Mouse (Mus musculus) urinary bladder, postnatal 10 days (tissue): ENCODE data around the gene Fgd3.

Experiments used
- DNase-seq: peaks from one replicate; pipeline ENCODE4 v3.0.0; 2022; ENCODE audit warnings: low spot score

The Fgd3 gene

GRCm38 (mm10) chr13:49248467-49248862, 71.6 kb downstream of the Fgd3 start, which contains the start of gene Susd3:
TSS of gene Susd3 (minus strand) at chr13:49248706.
- no peak for DNase-seq

- no peak for DNase-seq
Measured at GRCm38 (mm10) chr13:49247740-49248466, 72.2 kb downstream of the Fgd3 start.

GRCm38 (mm10) chr13:49247232-49247739, 72.8 kb downstream of the Fgd3 start:
- DNase-seq = no peak

GRCm38 (mm10) chr13:49246626-49247025, 73.5 kb downstream of the Fgd3 start:
- DNase-seq = no peak

- DNase-seq = no peak
Measured at GRCm38 (mm10) chr13:49246011-49246410, 74.1 kb downstream of the Fgd3 start.

- no peak for DNase-seq
Measured at GRCm38 (mm10) chr13:49245251-49245650, 74.9 kb downstream of the Fgd3 start.

- DNase-seq = no peak
Measured at GRCm38 (mm10) chr13:49243492-49243891, 76.6 kb downstream of the Fgd3 start.

- no peak for DNase-seq
Measured at GRCm38 (mm10) chr13:49242321-49243065, 77.6 kb downstream of the Fgd3 start.

GRCm38 (mm10) chr13:49238737-49239136, 81.4 kb downstream of the Fgd3 start:
- no peak for DNase-seq

- no peak for DNase-seq
Measured at GRCm38 (mm10) chr13:49237617-49238016, 82.5 kb downstream of the Fgd3 start.

- DNase-seq = no peak
Measured at GRCm38 (mm10) chr13:49234711-49235110, 85.4 kb downstream of the Fgd3 start.

GRCm38 (mm10) chr13:49233792-49234572, 86.1 kb downstream of the Fgd3 start:
- DNase-seq = no peak

GRCm38 (mm10) chr13:49225633-49226032, 94.5 kb downstream of the Fgd3 start:
- DNase-seq = no peak

- no peak for DNase-seq
Measured at GRCm38 (mm10) chr13:49225159-49225558, 95.0 kb downstream of the Fgd3 start.

- DNase-seq = no peak
Measured at GRCm38 (mm10) chr13:49224729-49225128, 95.4 kb downstream of the Fgd3 start.

GRCm38 (mm10) chr13:49224314-49224713, 95.8 kb downstream of the Fgd3 start:
- DNase-seq = no peak

GRCm38 (mm10) chr13:49220912-49221311, 99.2 kb downstream of the Fgd3 start:
- no peak for DNase-seq

GRCm38 (mm10) chr13:49219367-49219766, 100.7 kb downstream of the Fgd3 start:
- DNase-seq = no peak

- no peak for DNase-seq
Measured at GRCm38 (mm10) chr13:49218651-49219050, 101.5 kb downstream of the Fgd3 start.

GRCm38 (mm10) chr13:49216808-49217561, 103.1 kb downstream of the Fgd3 start:
- DNase-seq = no peak

- no peak for DNase-seq
Measured at GRCm38 (mm10) chr13:49216220-49216552, 103.9 kb downstream of the Fgd3 start.
